Mouse (Mus musculus) intestine, embryonic 15.5 days (tissue): ENCODE data around the gene Il17rd. TPM values are rescaled to one million over a fixed set of nuclear protein-coding genes. Genes with fewer than 3 reads are reported as not detected.

ENCODE experiments used
- ATAC-seq: fragments of 200-750 bp; cut with Nextera tagmentation; 2 replicates; pipeline ENCODE4 v1.8.0; 2017; ENCODE audit warnings: moderate TSS enrichment, moderate library complexity
- H3K27ac ChIP-seq: fragments of 300-500 bp; sonication (generic); 2 replicates; pipeline ENCODE4 v1.5.1; 2015; ENCODE audit warnings: mild to moderate bottlenecking, inconsistent platforms
- H3K27me3 ChIP-seq: fragments of 300-500 bp; sonication (generic); replicated peaks from 2 replicates; pipeline ENCODE4 v1.6.1; 2015; ENCODE audit warnings: inconsistent platforms
- H3K36me3 ChIP-seq: fragments of 300-500 bp; sonication (generic); 2 replicates; pipeline ENCODE4 v1.6.1; 2015; ENCODE audit warnings: inconsistent platforms
- H3K4me1 ChIP-seq: fragments of 300-500 bp; sonication (generic); replicated peaks from 2 replicates; pipeline ENCODE4 v1.6.1; 2015; ENCODE audit warnings: inconsistent platforms
- H3K4me2 ChIP-seq: fragments of 300-500 bp; sonication (generic); replicated peaks from 2 replicates; pipeline ENCODE4 v1.6.1; 2015; ENCODE audit warnings: mild to moderate bottlenecking, inconsistent platforms
- H3K4me3 ChIP-seq: fragments of 300-500 bp; sonication (generic); replicated peaks from 2 replicates; pipeline ENCODE4 v1.5.1; 2015; ENCODE audit warnings: inconsistent platforms
- H3K9ac ChIP-seq: fragments of 300-500 bp; sonication (generic); 2 replicates; pipeline ENCODE4 v1.6.1; 2015; ENCODE audit warnings: inconsistent platforms
- H3K9me3 ChIP-seq: fragments of 300-500 bp; sonication (generic); 2 replicates; pipeline ENCODE4 v1.6.1; 2016; ENCODE audit warnings: inconsistent platforms
- WGBS: fragments of 180-500 bp; shearing (Covaris S2); methylation state at CpG from one replicate; pipeline ENCODE4 v1.1.7; 2015; 5-methylcytosine and 5-hydroxymethylcytosine counted together
- polyA plus RNA-seq: library from polyadenylated mRNA; unstranded; fragments of >200 nt; fragmentation: Nextera tagmentation; extraction: Ambion mirVana; gene quantifications from 2 replicates; pipeline ENCODE4 v1.2.1, GENCODE M21; 2015

The Il17rd gene
- polyA plus RNA-seq, 1 experiment from 2014 or later = 1.9 TPM

DNA sequence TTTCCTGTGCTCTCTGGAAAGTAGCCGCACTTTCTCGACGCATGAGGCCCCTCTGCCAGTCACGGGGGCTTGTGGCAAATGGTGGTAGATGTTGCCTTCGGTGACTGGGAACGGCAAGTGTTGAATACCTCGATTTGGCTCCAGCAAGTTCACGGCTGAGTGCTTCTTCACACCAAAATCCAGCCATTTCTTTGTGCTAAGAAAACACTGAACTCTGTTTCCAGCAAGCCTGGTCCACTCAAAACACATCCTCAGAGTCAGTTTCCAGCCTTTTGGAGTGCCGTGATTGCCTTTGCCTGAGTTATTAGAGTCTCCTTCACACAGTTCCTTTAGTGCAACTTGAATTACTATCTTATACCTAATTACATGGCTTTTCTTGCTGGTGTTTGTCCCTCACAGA lies 11.3 kb downstream of the Il17rd start:
- Histone ChIP-seq H3K4me1 (peaks cover 10% of the 10 kb centered on the region), H3K36me3 (no peaks in the 10 kb centered on the region), H3K9me3 (no peaks in the 10 kb centered on the region), H3K4me3 (no peak overlapping the region), H3K27me3 (no peaks in the 10 kb centered on the region), H3K4me2 (no peak overlapping the region), H3K27ac (no peak overlapping the region), H3K9ac (no peak overlapping the region)
- WGBS = 60% methylated on average over 9 of the region's 9 CpGs
- no peak for ATAC-seq

DNA sequence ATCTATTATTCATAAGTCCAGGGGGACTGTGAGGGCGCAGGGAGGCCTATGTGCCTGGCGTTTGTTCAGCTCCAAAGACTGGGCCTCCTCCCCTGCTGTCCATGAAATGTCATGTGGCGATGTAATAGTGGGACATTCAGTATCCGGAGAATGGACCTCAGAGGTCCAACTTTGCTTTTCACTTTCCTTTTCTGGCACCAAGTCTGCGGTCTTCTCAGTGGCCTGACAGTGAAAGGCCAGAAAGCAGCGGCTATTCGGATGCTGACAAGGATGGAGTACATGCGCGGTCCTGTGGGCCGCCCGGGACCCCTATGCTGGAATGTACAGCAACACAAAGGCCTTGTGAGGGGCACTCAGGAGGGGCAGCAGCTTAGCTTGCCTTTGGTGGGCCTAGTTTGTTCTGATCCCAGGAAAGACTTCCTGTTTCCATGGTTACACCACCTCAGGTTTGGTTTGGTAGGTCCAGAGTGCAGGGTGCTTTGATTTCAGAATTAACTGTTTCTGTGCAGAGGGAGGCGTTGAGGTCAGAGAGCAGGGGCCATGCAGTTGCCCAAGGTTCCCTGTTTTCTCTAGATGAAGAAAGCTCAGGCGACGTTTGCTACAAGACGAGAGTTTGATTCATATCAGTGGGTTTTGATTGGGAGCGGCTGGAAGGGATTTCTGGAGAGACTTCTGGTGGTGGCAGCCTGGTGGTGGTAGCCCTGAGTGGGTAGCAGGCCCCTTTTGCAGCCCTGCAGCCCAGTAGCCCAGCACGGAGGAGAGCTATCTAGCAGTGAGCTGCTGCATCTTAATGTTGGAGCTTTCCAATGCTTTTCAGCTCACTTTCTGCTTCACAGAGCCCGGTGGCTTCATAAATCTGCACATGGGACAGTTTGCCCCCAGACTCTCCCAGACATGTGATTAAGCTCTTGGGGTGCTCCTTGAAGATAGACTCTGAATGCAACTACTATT lies 12.1 kb downstream of the Il17rd start:
- no peaks in the 10 kb centered on the region for H3K36me3 ChIP-seq
- no peaks in the 10 kb centered on the region for H3K9me3 ChIP-seq
- H3K9ac ChIP-seq = no peak overlapping the region
- H3K4me3 ChIP-seq = no peak overlapping the region
- 54% methylated on average over 18 of the region's 18 CpGs for WGBS
- H3K27ac ChIP-seq = no peak overlapping the region
- no peak overlapping the region for H3K4me2 ChIP-seq
- peaks cover 8% of the 10 kb centered on the region for H3K4me1 ChIP-seq
- ATAC-seq = no peak
- H3K27me3 ChIP-seq = no peaks in the 10 kb centered on the region

DNA sequence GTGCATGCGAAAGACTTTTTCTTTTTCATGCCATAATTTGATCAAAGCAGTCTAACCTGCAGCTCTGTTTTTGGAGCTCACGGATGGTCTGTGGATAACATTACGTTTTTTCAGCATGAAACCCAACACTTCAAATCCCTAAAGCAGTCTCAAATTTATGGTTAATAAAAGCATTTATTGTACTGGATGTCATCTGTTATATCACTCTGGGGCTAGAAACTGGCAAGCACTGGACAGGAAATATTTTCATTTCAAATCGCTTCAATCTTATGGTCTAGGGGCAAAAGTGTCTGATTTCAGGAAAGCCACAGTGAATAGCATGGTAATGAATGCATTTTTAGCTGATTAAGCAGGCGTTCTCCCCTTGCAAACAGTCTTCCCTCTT lies 12.8 kb downstream of the Il17rd start:
- Histone ChIP-seq H3K9ac (no peak overlapping the region), H3K27ac (no peak overlapping the region), H3K27me3 (no peaks in the 10 kb centered on the region), H3K36me3 (no peaks in the 10 kb centered on the region), H3K4me1 (peaks cover 8% of the 10 kb centered on the region), H3K9me3 (no peaks in the 10 kb centered on the region), H3K4me3 (no peak overlapping the region), H3K4me2 (no peak overlapping the region)
- 61% methylated on average over 5 of the region's 5 CpGs for WGBS
- no peak for ATAC-seq

DNA sequence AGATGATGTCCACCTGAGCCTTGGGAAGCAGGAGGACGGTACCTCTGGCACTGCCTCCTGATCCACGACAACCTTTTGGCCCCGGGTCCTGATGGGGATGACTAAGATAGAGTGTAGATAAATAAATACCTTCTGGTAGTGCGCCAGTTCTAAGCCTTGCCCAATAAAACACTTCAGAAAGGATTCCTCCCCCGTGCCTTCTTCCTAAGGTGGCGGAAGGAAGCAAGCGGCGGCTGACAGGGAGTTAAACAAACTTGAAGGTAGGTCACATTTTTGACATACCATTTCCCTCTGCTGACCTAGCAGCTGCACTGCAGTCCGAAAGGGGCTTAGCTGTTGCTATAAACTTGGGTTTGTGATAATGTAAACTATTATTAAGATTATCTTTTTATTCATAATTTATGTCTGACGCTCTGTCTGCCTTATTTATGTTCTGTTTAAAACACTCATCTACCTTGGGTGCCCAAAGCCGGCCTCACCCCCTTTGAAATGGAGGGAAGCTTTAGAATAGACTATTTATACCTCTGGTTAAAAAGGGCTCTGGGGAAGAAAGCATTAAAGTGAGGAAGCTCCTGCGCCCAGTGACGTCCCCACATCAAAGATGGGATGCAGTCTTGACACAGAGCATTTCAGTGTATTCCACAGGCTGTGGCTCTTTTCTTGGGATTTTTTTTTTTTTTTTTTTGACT lies 19.9 kb downstream of the Il17rd start:
- Histone ChIP-seq H3K36me3 (no peaks in the 10 kb centered on the region), H3K27me3 (no peaks in the 10 kb centered on the region), H3K9me3 (no peaks in the 10 kb centered on the region), H3K27ac (peak overlapping the region; percentile 3; the same call in 1 of the 2 replicates), H3K4me1 (peaks cover 26% of the 10 kb centered on the region), H3K4me2 (peak overlapping the region; percentile 7; the same call in 1 of the 2 replicates), H3K4me3 (no peak overlapping the region), H3K9ac (no peak overlapping the region)
- 12% methylated on average over 13 of the region's 13 CpGs for WGBS
- peak; percentile 72 for ATAC-seq

GRCm38 (mm10) chr14:27059224-27059558 lies 20.4 kb downstream of the Il17rd start:
- Histone ChIP-seq H3K4me3 (no peak overlapping the region), H3K4me1 (peaks cover 27% of the 10 kb centered on the region), H3K27me3 (no peaks in the 10 kb centered on the region), H3K9me3 (no peaks in the 10 kb centered on the region), H3K36me3 (no peaks in the 10 kb centered on the region), H3K27ac (peak overlapping the region; percentile 3; the same call in 1 of the 2 replicates), H3K9ac (no peak overlapping the region), H3K4me2 (no peak overlapping the region; the same call in 1 of the 2 replicates)
- ATAC-seq = peak; percentile 51; the same call in 1 of the 2 replicates
- 11% methylated on average over 8 of the region's 8 CpGs for WGBS

- Histone ChIP-seq H3K27me3 (no peaks in the 10 kb centered on the region), H3K27ac (no peak overlapping the region), H3K36me3 (no peaks in the 10 kb centered on the region), H3K9ac (no peak overlapping the region), H3K4me3 (no peak overlapping the region), H3K4me2 (no peak overlapping the region), H3K9me3 (no peaks in the 10 kb centered on the region), H3K4me1 (peaks cover 40% of the 10 kb centered on the region)
- ATAC-seq = no peak
- 83% methylated on average over 1 of the region's 1 CpGs for WGBS
Observed at GRCm38 (mm10) chr14:27063338-27063737, 24.6 kb downstream of the Il17rd start.

GRCm38 (mm10) chr14:27066171-27066929 lies 27.6 kb downstream of the Il17rd start:
- no peak overlapping the region; the same call in 1 of the 2 replicates for H3K4me2 ChIP-seq
- no peaks in the 10 kb centered on the region for H3K27me3 ChIP-seq
- WGBS = 32% methylated on average over 9 of the region's 9 CpGs
- peak overlapping the region; percentile 71 for H3K27ac ChIP-seq
- ATAC-seq = peak; percentile 51; the same call in 1 of the 2 replicates
- peaks cover 41% of the 10 kb centered on the region for H3K4me1 ChIP-seq
- H3K4me3 ChIP-seq = no peak overlapping the region
- no peaks in the 10 kb centered on the region for H3K36me3 ChIP-seq
- no peaks in the 10 kb centered on the region for H3K9me3 ChIP-seq
- no peak overlapping the region for H3K9ac ChIP-seq

DNA sequence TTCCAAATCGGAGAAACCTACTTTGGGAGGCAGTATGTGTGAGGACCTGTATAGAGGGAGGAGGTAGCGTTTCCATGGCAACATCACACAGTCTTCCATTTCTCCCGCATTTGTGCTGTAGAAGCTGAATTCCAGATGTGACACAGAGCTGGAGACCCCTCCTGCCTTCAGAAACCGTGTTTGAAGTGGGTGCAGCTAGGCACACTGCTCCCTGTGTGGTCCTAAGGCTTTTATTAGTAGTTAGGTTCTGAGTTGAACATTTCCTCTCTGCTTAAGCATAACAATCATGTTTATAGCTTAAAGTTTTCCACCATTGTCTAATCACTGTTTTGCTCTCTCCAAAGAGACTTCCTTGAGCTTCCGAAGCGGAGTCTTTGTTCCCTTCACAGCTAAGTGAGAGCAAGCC lies 29.1 kb downstream of the Il17rd start:
- H3K4me3 ChIP-seq = no peak overlapping the region
- H3K9ac ChIP-seq = no peak overlapping the region
- no peaks in the 10 kb centered on the region for H3K36me3 ChIP-seq
- 32% methylated on average over 6 of the region's 6 CpGs for WGBS
- ATAC-seq = no peak
- no peaks in the 10 kb centered on the region for H3K27me3 ChIP-seq
- H3K4me2 ChIP-seq = no peak overlapping the region
- no peaks in the 10 kb centered on the region for H3K9me3 ChIP-seq
- H3K4me1 ChIP-seq = peaks cover 43% of the 10 kb centered on the region
- peak overlapping the region; percentile 29; the same call in 1 of the 2 replicates for H3K27ac ChIP-seq

DNA sequence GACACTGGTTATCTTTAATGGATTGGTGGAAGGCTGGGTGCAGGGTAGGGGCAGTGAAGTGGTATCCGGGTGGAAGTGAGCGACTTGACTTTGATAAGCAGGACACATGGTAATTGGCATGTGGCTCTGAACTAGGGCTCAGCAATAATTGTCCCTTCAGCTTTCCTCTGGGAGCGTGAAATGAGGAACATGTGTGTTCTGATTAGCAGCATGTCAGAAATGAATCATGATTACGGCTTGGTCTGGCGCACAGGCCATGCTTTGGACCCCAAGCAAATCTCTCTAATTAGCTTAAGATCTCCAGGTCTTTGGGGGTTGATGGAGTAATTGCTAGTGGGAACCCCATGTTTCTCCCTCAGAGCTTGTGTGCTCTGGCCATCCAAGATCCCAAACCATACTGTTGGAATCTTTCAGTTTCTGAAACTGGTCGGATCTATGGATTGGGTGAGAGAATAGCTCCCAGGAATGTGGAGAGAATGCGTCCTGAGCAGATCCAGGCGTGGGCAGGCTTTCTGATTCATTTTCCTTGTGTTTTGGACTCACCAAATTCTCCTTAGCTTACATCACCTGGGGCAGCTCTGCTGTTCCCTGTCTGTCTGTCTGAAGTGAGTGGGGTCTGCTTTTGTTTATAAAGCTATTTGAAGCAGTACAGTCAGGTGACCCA lies 30.8 kb downstream of the Il17rd start:
- WGBS = 55% methylated on average over 8 of the region's 8 CpGs
- 0 out of 2 replicates have a peak overlapping the region, but pooled peaks have one; percentile 30 for H3K27ac ChIP-seq
- H3K4me3 ChIP-seq = no peak overlapping the region
- H3K4me2 ChIP-seq = no peak overlapping the region
- H3K4me1 ChIP-seq = peaks cover 48% of the 10 kb centered on the region
- H3K36me3 ChIP-seq = no peaks in the 10 kb centered on the region
- H3K9ac ChIP-seq = no peak overlapping the region
- no peaks in the 10 kb centered on the region for H3K27me3 ChIP-seq
- no peak for ATAC-seq
- H3K9me3 ChIP-seq = no peaks in the 10 kb centered on the region

DNA sequence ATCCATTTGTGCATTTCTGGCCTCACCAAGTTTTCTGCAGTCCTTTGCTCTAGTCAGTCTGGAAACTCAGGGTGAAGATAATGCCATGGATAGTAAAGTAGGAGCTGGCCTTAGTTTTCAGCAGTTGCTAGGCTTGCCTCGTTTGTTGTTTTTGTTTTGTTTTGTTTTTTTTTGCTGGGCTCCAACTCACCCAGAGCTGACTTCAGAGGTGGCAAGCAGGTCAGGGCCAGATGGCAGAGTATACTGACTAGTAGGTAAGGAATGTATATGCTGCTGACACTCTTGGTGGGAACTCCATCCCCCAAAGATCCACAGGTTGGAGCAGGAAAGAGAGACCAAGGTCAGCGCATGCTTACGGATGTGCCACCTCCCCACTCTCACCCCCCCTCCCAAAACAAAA lies 31.4 kb downstream of the Il17rd start:
- no peak overlapping the region for H3K27ac ChIP-seq
- no peaks in the 10 kb centered on the region for H3K27me3 ChIP-seq
- no peaks in the 10 kb centered on the region for H3K9me3 ChIP-seq
- H3K9ac ChIP-seq = no peak overlapping the region
- no peak overlapping the region for H3K4me2 ChIP-seq
- no peak for ATAC-seq
- H3K36me3 ChIP-seq = no peaks in the 10 kb centered on the region
- no peak overlapping the region for H3K4me3 ChIP-seq
- 60% methylated on average over 3 of the region's 3 CpGs for WGBS
- peaks cover 52% of the 10 kb centered on the region for H3K4me1 ChIP-seq

DNA sequence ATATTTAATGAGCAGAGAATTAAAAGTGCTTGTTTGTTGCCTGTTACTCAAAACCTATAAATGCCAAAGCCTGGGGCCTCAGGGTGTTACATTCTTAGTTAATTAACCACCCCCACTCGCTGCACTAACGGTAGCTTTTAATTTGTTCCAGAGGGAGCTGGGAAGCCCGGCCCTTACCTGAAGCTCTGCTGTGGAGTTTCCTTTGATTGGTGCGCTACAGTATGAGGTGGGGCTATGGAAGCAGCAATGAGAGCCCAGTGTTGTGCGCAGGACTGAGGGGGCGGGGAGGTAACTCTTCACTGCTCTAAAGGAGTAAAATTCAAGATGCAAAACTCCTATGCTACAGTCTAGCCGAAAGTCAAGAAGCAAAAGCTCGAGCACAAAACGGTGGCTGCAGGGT lies 32.0 kb downstream of the Il17rd start:
- Histone ChIP-seq H3K27ac (no peak overlapping the region), H3K4me2 (no peak overlapping the region), H3K9me3 (no peaks in the 10 kb centered on the region), H3K27me3 (no peaks in the 10 kb centered on the region), H3K36me3 (no peaks in the 10 kb centered on the region), H3K4me3 (no peak overlapping the region), H3K9ac (no peak overlapping the region), H3K4me1 (peaks cover 55% of the 10 kb centered on the region)
- no peak; the same call in 1 of the 2 replicates for ATAC-seq
- 36% methylated on average over 9 of the region's 9 CpGs for WGBS
